Mouse (Mus musculus) ovary, adult 18-20 months (tissue): ENCODE measurements around the gene Slc38a7.
"Not testable (repeated sequence)": the region's sequence is repeated elsewhere in the genome, so short reads cannot be mapped to it uniquely, and the experiment has no call there.

Source experiments
- DNase-seq: peaks from one replicate; pipeline ENCODE4 v3.0.0; 2022; ENCODE audit warnings: low spot score, mixed read lengths

Slc38a7 gene

GRCm38 (mm10) chr8:95807331-95807843, 46.0 kb downstream of the Slc38a7 start, which contains the start of gene Cnot1:
TSS of gene Cnot1 (minus strand) at chr8:95807464.
- DNase-seq = peak; percentile 95

- peak; percentile 3 for DNase-seq
These were observed 46.7 kb downstream of the Slc38a7 start for GRCm38 (mm10) chr8:95806461-95807191.

- DNase-seq = no peak
These were observed 47.9 kb downstream of the Slc38a7 start for GRCm38 (mm10) chr8:95805482-95805881.

GRCm38 (mm10) chr8:95802231-95802630, 51.1 kb downstream of the Slc38a7 start:
- no peak for DNase-seq

GRCm38 (mm10) chr8:95801476-95802064, 51.8 kb downstream of the Slc38a7 start:
- DNase-seq = no peak

GRCm38 (mm10) chr8:95800353-95800752, 53.0 kb downstream of the Slc38a7 start:
- DNase-seq = no peak

GRCm38 (mm10) chr8:95799891-95800290, 53.4 kb downstream of the Slc38a7 start:
- no peak for DNase-seq

GRCm38 (mm10) chr8:95799117-95799516, 54.2 kb downstream of the Slc38a7 start:
- no peak for DNase-seq

GRCm38 (mm10) chr8:95795333-95796061, 57.8 kb downstream of the Slc38a7 start:
- not testable (repeated sequence) for DNase-seq
